Mouse (Mus musculus): ENCODE measurements around the gene 4930438A08Rik. TPM values are rescaled to one million over a fixed set of nuclear protein-coding genes. Genes with fewer than 3 reads are reported as not detected.

4930438A08Rik gene
- polyA plus RNA-seq, 1 experiment from 2014 or later: not detected

DNA sequence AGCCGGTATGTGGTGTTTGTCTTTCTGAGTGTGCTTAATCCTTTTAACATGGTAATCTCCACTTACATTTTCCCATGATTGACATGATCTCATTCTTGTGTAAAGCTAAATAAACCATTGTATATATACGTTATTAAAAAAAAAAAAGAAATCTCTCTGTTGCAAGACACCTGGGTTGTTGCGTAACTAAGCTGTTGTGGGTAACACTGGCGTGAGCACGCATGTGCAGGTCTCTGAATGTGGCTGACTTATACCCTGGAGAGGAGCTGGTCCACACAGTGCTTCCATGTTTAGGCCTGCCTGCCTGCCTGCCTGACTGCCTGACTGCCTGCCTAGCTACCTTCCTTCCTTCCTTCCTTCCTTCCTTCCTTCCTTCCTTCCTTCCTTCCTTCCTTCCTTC is 24.0 kb upstream of the 4930438A08Rik start:
- Histone ChIP-seq H3K4me1 (no peaks in the 10 kb centered on the region), H3K27ac (replicated peaks) (no peak overlapping the region), H3K4me2 (replicated peaks) (no peak overlapping the region), H3K9ac (replicated peaks) (no peak overlapping the region), H3K9me3 (no peaks in the 10 kb centered on the region), H3K4me3 (no peak overlapping the region), H3K36me3 (no peaks in the 10 kb centered on the region), H3K27me3 (no peaks in the 10 kb centered on the region)
- ATAC-seq (replicated peaks): no peak
- 76% methylated on average over 5 of the region's 5 CpGs for WGBS

DNA sequence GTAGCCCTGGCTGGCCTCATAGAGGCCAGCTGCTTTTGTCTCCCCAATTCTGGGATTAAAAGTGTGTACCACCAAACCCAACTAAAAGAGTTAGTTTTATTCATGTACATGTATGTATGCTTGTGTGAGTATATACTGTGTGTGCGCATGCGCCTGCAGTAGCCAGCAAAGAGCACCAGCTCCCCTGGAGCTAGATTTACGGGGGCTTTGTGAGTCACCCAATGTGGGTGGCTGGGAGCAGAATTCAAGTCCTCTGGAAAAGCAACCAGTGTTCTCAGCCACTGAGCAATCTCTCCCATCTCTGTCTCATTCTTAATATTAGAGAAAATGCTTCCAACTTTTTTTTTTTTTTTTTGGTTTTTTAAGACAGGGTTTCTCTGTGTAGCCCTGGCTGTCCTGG is 20.2 kb upstream of the 4930438A08Rik start:
- WGBS: 95% methylated on average over 3 of the region's 3 CpGs
- Histone ChIP-seq H3K9ac (replicated peaks) (no peak overlapping the region), H3K27ac (replicated peaks) (no peak overlapping the region), H3K4me3 (no peak overlapping the region), H3K27me3 (no peaks in the 10 kb centered on the region), H3K4me2 (replicated peaks) (no peak overlapping the region), H3K9me3 (no peaks in the 10 kb centered on the region), H3K4me1 (no peaks in the 10 kb centered on the region), H3K36me3 (no peaks in the 10 kb centered on the region)
- no peak for ATAC-seq (replicated peaks)

GRCm38 (mm10) chr11:58257816-58258215 is 16.8 kb upstream of the 4930438A08Rik start:
- Histone ChIP-seq H3K4me3 (no peak overlapping the region), H3K36me3 (no peaks in the 10 kb centered on the region), H3K4me1 (no peaks in the 10 kb centered on the region), H3K27ac (replicated peaks) (no peak overlapping the region), H3K9me3 (no peaks in the 10 kb centered on the region), H3K9ac (replicated peaks) (no peak overlapping the region), H3K4me2 (replicated peaks) (no peak overlapping the region), H3K27me3 (no peaks in the 10 kb centered on the region)
- ATAC-seq (replicated peaks): no peak
- 71% methylated on average over 5 of the region's 5 CpGs for WGBS

DNA sequence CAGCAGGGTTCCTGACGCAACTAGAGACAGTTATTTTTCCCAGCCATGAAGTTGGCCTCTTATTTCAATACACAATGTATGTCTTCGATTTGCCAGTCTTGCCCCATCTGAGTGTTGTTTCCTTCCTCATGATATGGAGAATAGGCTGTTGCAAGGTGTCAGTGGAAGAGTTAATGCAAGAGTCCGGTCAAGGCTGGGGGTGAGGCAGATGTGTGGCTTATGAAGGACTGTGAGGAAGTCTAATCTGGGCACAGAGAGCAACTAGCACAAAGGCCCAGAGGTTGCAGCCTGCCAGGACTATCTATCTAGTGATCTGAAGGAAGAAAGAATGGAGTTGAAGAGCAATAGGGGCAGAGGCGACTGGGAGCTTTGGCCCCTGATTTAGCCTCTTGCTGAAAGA is 14.4 kb upstream of the 4930438A08Rik start:
- Histone ChIP-seq H3K4me1 (no peaks in the 10 kb centered on the region), H3K36me3 (no peaks in the 10 kb centered on the region), H3K4me2 (replicated peaks) (no peak overlapping the region), H3K27me3 (no peaks in the 10 kb centered on the region), H3K9me3 (no peaks in the 10 kb centered on the region), H3K4me3 (no peak overlapping the region), H3K27ac (replicated peaks) (no peak overlapping the region), H3K9ac (replicated peaks) (no peak overlapping the region)
- no peak for ATAC-seq (replicated peaks)
- WGBS: 88% methylated on average over 4 of the region's 4 CpGs

- ATAC-seq (replicated peaks): no peak
- H3K4me2 ChIP-seq (replicated peaks): no peak overlapping the region
- H3K9me3 ChIP-seq: no peaks in the 10 kb centered on the region
- no peaks in the 10 kb centered on the region for H3K4me1 ChIP-seq
- no peak overlapping the region for H3K9ac ChIP-seq (replicated peaks)
- no peaks in the 10 kb centered on the region for H3K27me3 ChIP-seq
- 88% methylated on average over 4 of the region's 4 CpGs for WGBS
- no peak overlapping the region for H3K4me3 ChIP-seq
- no peaks in the 10 kb centered on the region for H3K36me3 ChIP-seq
- H3K27ac ChIP-seq (replicated peaks): no peak overlapping the region
Observed at GRCm38 (mm10) chr11:58261826-58262225, 12.8 kb upstream of the 4930438A08Rik start.

DNA sequence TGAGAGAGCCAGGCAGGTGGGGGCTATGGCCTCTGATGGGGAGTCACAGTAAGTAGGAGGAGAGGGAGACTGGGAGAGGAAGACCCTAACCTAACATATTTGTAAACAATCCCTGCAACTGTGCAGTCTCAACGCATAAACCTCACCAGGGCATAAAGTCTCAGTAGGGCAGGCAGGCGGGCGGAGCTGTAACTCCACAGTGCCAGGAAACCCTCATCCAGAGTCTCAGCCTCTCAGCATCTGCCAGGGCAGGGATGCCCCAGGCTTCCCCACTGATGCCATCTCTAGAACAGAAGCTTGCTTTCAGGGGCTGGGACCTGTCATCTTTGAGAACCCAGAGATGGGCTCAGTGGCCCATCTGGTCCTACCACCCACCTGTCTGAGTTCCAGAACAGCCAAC is 12.3 kb upstream of the 4930438A08Rik start:
- no peaks in the 10 kb centered on the region for H3K4me1 ChIP-seq
- H3K9ac ChIP-seq (replicated peaks): no peak overlapping the region
- WGBS: 96% methylated on average over 3 of the region's 3 CpGs
- no peak overlapping the region for H3K4me2 ChIP-seq (replicated peaks)
- no peaks in the 10 kb centered on the region for H3K27me3 ChIP-seq
- no peak for ATAC-seq (replicated peaks)
- H3K27ac ChIP-seq (replicated peaks): no peak overlapping the region
- H3K9me3 ChIP-seq: no peaks in the 10 kb centered on the region
- H3K4me3 ChIP-seq: no peak overlapping the region
- H3K36me3 ChIP-seq: no peaks in the 10 kb centered on the region

DNA sequence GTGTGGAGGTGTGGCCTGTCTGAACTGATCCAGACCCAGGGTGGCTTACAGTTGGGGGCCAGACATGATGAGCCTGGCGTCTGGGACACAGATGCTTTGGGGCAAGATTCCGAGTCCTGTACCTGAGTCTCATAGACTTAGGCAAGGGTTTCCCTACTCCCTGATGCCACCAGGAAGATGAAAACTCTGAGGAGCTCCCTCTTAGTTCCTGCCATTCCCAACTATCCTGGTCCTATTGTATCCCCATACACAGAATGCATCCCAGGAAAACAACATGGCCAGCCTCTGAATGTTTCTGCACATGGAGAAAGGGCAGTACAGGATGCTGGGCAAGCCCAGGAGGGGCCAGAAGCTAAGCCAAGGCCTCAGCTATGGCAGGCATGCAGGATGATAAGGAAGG is 11.1 kb upstream of the 4930438A08Rik start:
- Histone ChIP-seq H3K4me2 (replicated peaks) (no peak overlapping the region), H3K9me3 (no peaks in the 10 kb centered on the region), H3K9ac (replicated peaks) (no peak overlapping the region), H3K4me3 (no peak overlapping the region), H3K4me1 (no peaks in the 10 kb centered on the region), H3K27me3 (no peaks in the 10 kb centered on the region), H3K36me3 (no peaks in the 10 kb centered on the region), H3K27ac (replicated peaks) (no peak overlapping the region)
- 71% methylated on average over 2 of the region's 2 CpGs for WGBS
- ATAC-seq (replicated peaks): no peak

DNA sequence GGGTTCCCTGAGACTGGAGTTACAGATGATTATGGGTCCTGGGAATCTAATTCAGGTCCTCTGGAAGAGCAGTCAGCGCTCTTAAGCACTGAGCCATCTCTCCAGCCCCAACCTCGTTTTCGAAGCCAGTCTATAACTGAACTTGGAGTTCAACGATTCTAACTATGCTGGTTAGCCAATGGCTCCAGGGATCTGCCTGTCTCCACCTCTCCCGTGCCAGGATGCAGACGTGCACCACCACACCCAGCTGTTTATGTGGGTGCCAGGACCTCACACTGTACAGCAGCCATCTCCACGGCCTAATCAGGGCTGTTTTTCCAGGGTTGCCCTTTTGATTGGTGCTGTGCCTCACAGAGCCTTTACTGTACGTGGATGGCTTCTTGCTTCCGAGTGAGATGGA is 10.1 kb upstream of the 4930438A08Rik start:
- Histone ChIP-seq H3K9ac (replicated peaks) (no peak overlapping the region), H3K4me2 (replicated peaks) (no peak overlapping the region), H3K9me3 (no peaks in the 10 kb centered on the region), H3K4me3 (no peak overlapping the region), H3K27ac (replicated peaks) (no peak overlapping the region), H3K27me3 (no peaks in the 10 kb centered on the region), H3K36me3 (no peaks in the 10 kb centered on the region), H3K4me1 (no peaks in the 10 kb centered on the region)
- 88% methylated on average over 9 of the region's 9 CpGs for WGBS
- ATAC-seq (replicated peaks): no peak

DNA sequence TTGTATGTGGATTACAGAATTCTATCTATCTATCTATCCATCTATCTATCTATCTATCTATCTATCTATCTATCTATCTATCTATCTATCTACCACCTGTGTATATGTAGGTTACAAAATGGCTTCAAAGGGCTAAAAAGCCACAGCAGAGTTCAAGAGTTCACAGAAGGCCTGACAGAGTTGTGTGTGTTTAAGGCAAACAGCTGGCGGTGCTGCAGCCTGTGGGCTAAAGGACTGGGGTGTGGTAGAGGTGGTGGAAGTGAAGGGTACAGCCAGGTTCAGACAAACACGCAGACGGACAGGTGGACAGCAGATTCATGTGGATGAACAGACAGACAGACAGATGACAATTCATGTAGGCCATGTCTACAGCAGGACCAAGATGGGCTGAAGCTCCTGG is 6.3 kb upstream of the 4930438A08Rik start:
- no peak for ATAC-seq (replicated peaks)
- Histone ChIP-seq H3K27me3 (no peaks in the 10 kb centered on the region), H3K4me2 (replicated peaks) (no peak overlapping the region), H3K9me3 (no peaks in the 10 kb centered on the region), H3K27ac (replicated peaks) (no peak overlapping the region), H3K4me1 (no peaks in the 10 kb centered on the region), H3K36me3 (no peaks in the 10 kb centered on the region), H3K4me3 (no peak overlapping the region), H3K9ac (replicated peaks) (no peak overlapping the region)
- WGBS: 96% methylated on average over 3 of the region's 3 CpGs

DNA sequence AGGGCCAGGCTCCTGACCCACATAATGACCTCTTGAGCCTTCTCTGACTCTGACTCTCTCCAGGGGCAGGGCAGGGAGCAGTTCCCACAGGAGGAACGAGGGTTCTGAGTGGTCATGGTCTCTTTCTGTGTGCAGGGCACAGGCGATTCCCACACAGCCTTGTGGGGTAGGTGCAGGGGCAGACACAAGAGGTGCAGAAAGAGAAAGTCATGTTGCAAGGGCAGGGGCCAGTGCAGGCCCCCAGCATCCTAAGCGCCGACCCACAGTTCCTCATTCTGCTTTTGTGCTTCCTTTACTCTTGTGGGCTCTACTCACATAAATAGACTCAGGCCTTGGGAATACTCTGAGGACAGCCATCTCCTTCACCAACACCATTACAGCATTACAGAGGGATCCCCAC is 1.2 kb downstream of the 4930438A08Rik start:
- Histone ChIP-seq H3K4me2 (replicated peaks) (no peak overlapping the region), H3K27ac (replicated peaks) (no peak overlapping the region), H3K36me3 (no peaks in the 10 kb centered on the region), H3K4me1 (no peaks in the 10 kb centered on the region), H3K27me3 (no peaks in the 10 kb centered on the region), H3K4me3 (no peak overlapping the region), H3K9ac (replicated peaks) (no peak overlapping the region), H3K9me3 (no peaks in the 10 kb centered on the region)
- no peak for ATAC-seq (replicated peaks)
- 83% methylated on average over 4 of the region's 4 CpGs for WGBS

GRCm38 (mm10) chr11:58281970-58282496 is 7.4 kb downstream of the 4930438A08Rik start:
- 91% methylated on average over 13 of the region's 13 CpGs for WGBS
- Histone ChIP-seq H3K36me3 (no peaks in the 10 kb centered on the region), H3K9me3 (no peaks in the 10 kb centered on the region)

GRCm38 (mm10) chr11:58282518-58282917 is 7.9 kb downstream of the 4930438A08Rik start:
- ATAC-seq (replicated peaks): no peak
- no peaks in the 10 kb centered on the region for H3K9me3 ChIP-seq
- H3K27ac ChIP-seq (replicated peaks): no peak overlapping the region
- 92% methylated on average over 5 of the region's 5 CpGs for WGBS
- no peak overlapping the region for H3K4me3 ChIP-seq
- no peak overlapping the region for H3K9ac ChIP-seq (replicated peaks)
- H3K36me3 ChIP-seq: no peaks in the 10 kb centered on the region
- H3K4me1 ChIP-seq: no peaks in the 10 kb centered on the region
- no peak overlapping the region for H3K4me2 ChIP-seq (replicated peaks)
- no peaks in the 10 kb centered on the region for H3K27me3 ChIP-seq

More at GRCm38 (mm10) chr11:58281970-58282496, 7.4 kb downstream of the 4930438A08Rik start:
- Histone ChIP-seq H3K9ac (replicated peaks) (no peak overlapping the region), H3K4me3 (no peak overlapping the region), H3K4me2 (replicated peaks) (no peak overlapping the region), H3K27ac (replicated peaks) (no peak overlapping the region), H3K4me1 (no peaks in the 10 kb centered on the region), H3K27me3 (no peaks in the 10 kb centered on the region)
- ATAC-seq (replicated peaks): no peak

GRCm38 (mm10) chr11:58289992-58290682 is 15.5 kb downstream of the 4930438A08Rik start:
- 81% methylated on average over 9 of the region's 9 CpGs for WGBS
- Histone ChIP-seq H3K4me1 (no peaks in the 10 kb centered on the region), H3K9ac (replicated peaks) (no peak overlapping the region), H3K36me3 (no peaks in the 10 kb centered on the region), H3K4me2 (replicated peaks) (no peak overlapping the region), H3K4me3 (no peak overlapping the region), H3K27me3 (no peaks in the 10 kb centered on the region), H3K27ac (replicated peaks) (no peak overlapping the region), H3K9me3 (no peaks in the 10 kb centered on the region)
- ATAC-seq (replicated peaks): no peak
